Mouse (Mus musculus) embryonic facial prominence, embryonic 15.5 days (tissue): ENCODE measurements around the gene Anks1b. TPM values are rescaled to one million over a fixed set of nuclear protein-coding genes. Genes with fewer than 3 reads are reported as not detected.

Experiments
- ATAC-seq: fragments of 200-750 bp; cut with Nextera tagmentation; 2 replicates; pipeline ENCODE4 v1.8.0; 2017; ENCODE audit warnings: low read depth, moderate TSS enrichment; ENCODE audit not compliant: insufficient number of reproducible peaks, low FRiP score, low TSS enrichment
- H3K27ac ChIP-seq: fragments of 300-500 bp; sonication (generic); replicated peaks from 2 replicates; pipeline ENCODE4 v1.5.1; 2015; ENCODE audit warnings: mild to moderate bottlenecking, inconsistent platforms
- H3K27me3 ChIP-seq: fragments of 300-500 bp; sonication (generic); 2 replicates; pipeline ENCODE4 v1.6.1; 2015; ENCODE audit warnings: inconsistent platforms
- H3K36me3 ChIP-seq: fragments of 300-500 bp; sonication (generic); 2 replicates; pipeline ENCODE4 v1.6.1; 2015; ENCODE audit warnings: mild to moderate bottlenecking, inconsistent platforms
- H3K4me1 ChIP-seq: fragments of 300-500 bp; sonication (generic); 2 replicates; pipeline ENCODE4 v1.6.1; 2015; ENCODE audit warnings: inconsistent platforms
- H3K4me2 ChIP-seq: fragments of 300-500 bp; sonication (generic); replicated peaks from 2 replicates; pipeline ENCODE4 v1.6.1; 2015; ENCODE audit warnings: mild to moderate bottlenecking, inconsistent platforms
- H3K4me3 ChIP-seq: fragments of 300-500 bp; sonication (generic); replicated peaks from 2 replicates; pipeline ENCODE4 v1.5.1; 2015; ENCODE audit warnings: mild to moderate bottlenecking, inconsistent platforms
- H3K9ac ChIP-seq: fragments of 300-500 bp; sonication (generic); 2 replicates; pipeline ENCODE4 v1.6.1; 2015; ENCODE audit warnings: inconsistent platforms
- H3K9me3 ChIP-seq: fragments of 300-500 bp; sonication (generic); replicated peaks from 2 replicates; pipeline ENCODE4 v1.6.1; 2016; ENCODE audit warnings: inconsistent platforms
- WGBS: fragments of 180-500 bp; shearing (Covaris S2); methylation state at CpG from one replicate; pipeline ENCODE4 v1.1.7; 2015; 5-methylcytosine and 5-hydroxymethylcytosine counted together
- polyA plus RNA-seq: library from polyadenylated mRNA; unstranded; fragments of >200 nt; fragmentation: Nextera tagmentation; extraction: Ambion mirVana; gene quantifications from 2 replicates; pipeline ENCODE4 v1.2.1, GENCODE M21; 2015

Anks1b gene
- polyA plus RNA-seq, 1 experiment from 2014 or later, result 2.0 TPM

DNA sequence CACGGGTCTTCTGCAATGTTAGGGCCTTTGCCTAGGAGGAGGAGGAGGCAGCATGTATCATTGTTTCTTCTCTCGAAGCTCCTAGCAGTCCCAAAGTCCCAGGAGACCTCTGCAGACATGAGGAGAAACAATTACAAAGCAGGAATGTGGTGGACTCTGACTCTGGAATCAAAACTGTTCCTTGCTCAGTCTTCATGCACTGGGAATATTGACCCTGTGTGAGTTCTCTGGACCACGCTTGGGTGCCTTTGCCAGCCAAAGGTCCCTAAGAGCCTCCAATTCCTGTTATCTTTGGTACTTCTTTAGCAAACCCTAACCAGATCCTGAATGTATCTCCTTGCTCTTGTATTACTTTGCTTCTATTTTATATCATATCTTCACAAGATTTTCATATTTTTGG, 1000.9 kb downstream of the Anks1b start:
- Histone ChIP-seq H3K27ac (no peak overlapping the region), H3K4me1 (no peaks in the 10 kb centered on the region), H3K27me3 (no peaks in the 10 kb centered on the region), H3K4me3 (no peak overlapping the region), H3K9me3 (no peaks in the 10 kb centered on the region), H3K9ac (no peak overlapping the region), H3K4me2 (no peak overlapping the region), H3K36me3 (no peaks in the 10 kb centered on the region)
- ATAC-seq, result no peak
- WGBS, result 63% methylated on average over 3 of the region's 3 CpGs

DNA sequence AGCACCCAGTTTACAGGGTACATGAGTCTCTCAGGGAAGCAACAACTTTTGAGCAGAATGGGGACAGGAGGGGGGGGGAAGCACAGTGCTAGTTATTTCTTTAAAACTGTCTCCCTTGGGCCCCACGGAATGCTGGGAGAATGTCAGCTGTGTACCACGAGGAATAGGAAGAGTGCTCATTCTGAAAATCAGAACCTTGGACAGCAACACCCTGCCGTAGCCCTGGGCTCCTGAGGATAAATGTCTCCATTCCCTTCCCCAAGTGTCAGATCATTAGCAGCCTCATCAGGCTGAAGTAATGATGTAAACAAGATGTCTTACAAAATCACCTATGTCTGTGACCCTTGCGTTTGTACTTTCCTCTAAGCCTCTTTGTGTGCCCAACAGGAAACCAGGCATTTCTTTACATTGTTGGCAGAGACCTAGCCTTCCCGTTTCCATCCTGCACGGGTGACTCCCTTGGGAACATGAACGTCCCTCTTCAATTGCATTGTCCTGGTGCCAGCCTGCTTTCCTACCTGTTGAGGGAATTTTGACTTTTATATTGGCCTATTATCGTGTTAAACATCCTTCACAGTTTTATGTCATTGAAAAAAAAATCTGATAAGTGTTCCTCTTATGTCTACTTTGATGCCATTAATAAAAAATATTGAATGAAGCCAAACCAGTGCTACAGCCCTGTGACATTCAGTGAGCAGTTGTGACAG, 1007.7 kb downstream of the Anks1b start:
- Histone ChIP-seq H3K9ac (no peak overlapping the region), H3K4me1 (no peaks in the 10 kb centered on the region), H3K9me3 (no peaks in the 10 kb centered on the region), H3K36me3 (no peaks in the 10 kb centered on the region), H3K27me3 (no peaks in the 10 kb centered on the region), H3K4me3 (no peak overlapping the region), H3K4me2 (no peak overlapping the region), H3K27ac (no peak overlapping the region)
- 29% methylated on average over 8 of the region's 8 CpGs for WGBS
- no peak for ATAC-seq

GRCm38 (mm10) chr10:90889566-90889965, 1016.3 kb downstream of the Anks1b start:
- ATAC-seq, result no peak
- H3K27ac ChIP-seq, result no peak overlapping the region
- 64% methylated on average over 5 of the region's 5 CpGs for WGBS
- no peak overlapping the region for H3K9ac ChIP-seq
- no peak overlapping the region for H3K4me3 ChIP-seq
- H3K9me3 ChIP-seq, result no peaks in the 10 kb centered on the region
- H3K36me3 ChIP-seq, result no peaks in the 10 kb centered on the region
- H3K27me3 ChIP-seq, result no peaks in the 10 kb centered on the region
- no peaks in the 10 kb centered on the region for H3K4me1 ChIP-seq
- no peak overlapping the region for H3K4me2 ChIP-seq

GRCm38 (mm10) chr10:90892728-90893127, 1019.4 kb downstream of the Anks1b start:
- H3K27me3 ChIP-seq, result no peaks in the 10 kb centered on the region
- H3K4me3 ChIP-seq, result no peak overlapping the region
- no peaks in the 10 kb centered on the region for H3K9me3 ChIP-seq
- WGBS, result 80% methylated on average over 11 of the region's 11 CpGs
- no peak overlapping the region for H3K27ac ChIP-seq
- H3K36me3 ChIP-seq, result no peaks in the 10 kb centered on the region
- no peaks in the 10 kb centered on the region for H3K4me1 ChIP-seq
- H3K9ac ChIP-seq, result no peak overlapping the region
- no peak for ATAC-seq
- H3K4me2 ChIP-seq, result no peak overlapping the region

GRCm38 (mm10) chr10:90897894-90898293, 1024.6 kb downstream of the Anks1b start:
- Histone ChIP-seq H3K36me3 (no peaks in the 10 kb centered on the region), H3K4me3 (no peak overlapping the region), H3K9ac (no peak overlapping the region), H3K9me3 (no peaks in the 10 kb centered on the region), H3K4me1 (no peaks in the 10 kb centered on the region), H3K27ac (no peak overlapping the region), H3K27me3 (no peaks in the 10 kb centered on the region), H3K4me2 (no peak overlapping the region)
- WGBS, result 57% methylated on average over 3 of the region's 3 CpGs
- ATAC-seq, result no peak

GRCm38 (mm10) chr10:90904185-90904584, 1030.9 kb downstream of the Anks1b start:
- no peak for ATAC-seq

DNA sequence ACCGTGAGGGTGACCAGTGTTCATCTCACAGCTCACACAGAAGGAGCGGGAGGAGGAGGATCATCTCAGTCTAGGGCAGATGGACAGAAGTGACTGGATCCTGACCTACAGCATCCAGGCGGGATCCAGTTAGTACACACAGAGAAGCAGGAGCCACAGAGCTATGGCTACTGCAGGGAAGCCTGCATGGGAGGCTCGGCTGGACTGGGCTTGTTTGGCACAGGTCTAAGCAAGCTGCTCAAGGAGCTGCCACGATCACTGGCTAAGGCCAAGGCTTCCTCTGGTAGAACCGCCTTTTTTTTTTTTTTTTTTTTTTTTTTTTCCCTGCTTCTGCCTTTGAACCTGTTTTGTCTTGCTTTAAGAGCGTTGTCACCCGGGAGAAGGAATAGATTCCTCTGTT, 1034.1 kb downstream of the Anks1b start:
- WGBS, result 67% methylated on average over 8 of the region's 8 CpGs
- Histone ChIP-seq H3K27ac (no peak overlapping the region), H3K27me3 (no peaks in the 10 kb centered on the region), H3K4me3 (no peak overlapping the region), H3K9ac (no peak overlapping the region), H3K4me2 (no peak overlapping the region), H3K36me3 (no peaks in the 10 kb centered on the region), H3K4me1 (no peaks in the 10 kb centered on the region), H3K9me3 (no peaks in the 10 kb centered on the region)
- no peak for ATAC-seq

More at GRCm38 (mm10) chr10:90904185-90904584, 1030.9 kb downstream of the Anks1b start:
- Histone ChIP-seq H3K9me3 (no peaks in the 10 kb centered on the region), H3K4me1 (no peaks in the 10 kb centered on the region), H3K4me2 (no peak overlapping the region), H3K36me3 (no peaks in the 10 kb centered on the region), H3K9ac (no peak overlapping the region), H3K4me3 (no peak overlapping the region), H3K27me3 (no peaks in the 10 kb centered on the region), H3K27ac (no peak overlapping the region)

GRCm38 (mm10) chr10:90923476-90923875, 1050.2 kb downstream of the Anks1b start:
- 83% methylated on average over 7 of the region's 7 CpGs for WGBS
- ATAC-seq, result no peak
- no peaks in the 10 kb centered on the region for H3K9me3 ChIP-seq
- H3K36me3 ChIP-seq, result no peaks in the 10 kb centered on the region
- H3K4me3 ChIP-seq, result no peak overlapping the region
- H3K27me3 ChIP-seq, result no peaks in the 10 kb centered on the region
- no peaks in the 10 kb centered on the region for H3K4me1 ChIP-seq
- no peak overlapping the region for H3K9ac ChIP-seq
- no peak overlapping the region for H3K4me2 ChIP-seq
- no peak overlapping the region for H3K27ac ChIP-seq

DNA sequence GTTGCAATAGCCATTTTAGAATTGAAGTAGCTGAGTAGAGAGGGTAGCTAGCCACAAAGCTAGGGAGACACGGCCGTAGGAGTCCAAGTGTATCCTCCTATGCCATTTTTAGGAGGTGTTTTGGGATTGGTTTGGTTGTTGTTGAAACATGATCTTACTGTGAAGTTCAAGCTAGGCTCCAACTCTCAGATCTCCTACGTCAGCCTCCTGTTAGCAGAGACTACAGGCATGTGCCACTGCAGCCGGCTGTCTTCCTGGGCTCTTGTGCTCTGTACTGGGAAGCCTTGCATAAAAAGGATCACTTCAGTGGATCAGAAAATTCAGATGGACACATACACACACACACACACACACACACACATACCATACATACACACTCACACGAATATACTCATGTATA, 1059.8 kb downstream of the Anks1b start:
- WGBS, result 43% methylated on average over 5 of the region's 5 CpGs
- no peak overlapping the region for H3K4me2 ChIP-seq
- H3K27ac ChIP-seq, result no peak overlapping the region
- H3K9me3 ChIP-seq, result no peaks in the 10 kb centered on the region
- no peak overlapping the region for H3K9ac ChIP-seq
- no peaks in the 10 kb centered on the region for H3K27me3 ChIP-seq
- H3K4me3 ChIP-seq, result no peak overlapping the region
- no peak for ATAC-seq
- no peaks in the 10 kb centered on the region for H3K36me3 ChIP-seq
- no peaks in the 10 kb centered on the region for H3K4me1 ChIP-seq

DNA sequence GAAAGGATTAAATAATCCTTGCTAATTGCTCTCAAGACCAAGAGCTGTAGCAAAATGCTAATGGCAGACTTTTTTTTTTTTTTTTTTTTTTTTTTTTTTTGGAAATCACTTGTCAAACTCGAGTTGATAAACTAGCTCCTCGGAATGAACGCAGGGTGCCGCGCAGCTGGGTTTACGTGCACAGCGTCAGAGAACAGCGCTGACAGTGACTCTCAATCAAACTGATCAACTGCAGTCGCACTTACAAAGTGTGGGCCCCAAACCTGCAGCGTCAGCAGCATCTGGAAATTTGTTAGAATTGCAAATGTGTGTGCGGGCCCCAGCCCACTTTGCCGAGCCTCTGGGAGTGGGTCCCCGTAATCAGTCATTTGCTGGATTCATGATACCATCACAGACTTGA, 1061.4 kb downstream of the Anks1b start:
- ATAC-seq, result no peak

GRCm38 (mm10) chr10:90937721-90938460, 1064.6 kb downstream of the Anks1b start:
- no peak overlapping the region for H3K4me3 ChIP-seq
- no peak overlapping the region for H3K4me2 ChIP-seq
- H3K9ac ChIP-seq, result no peak overlapping the region
- H3K9me3 ChIP-seq, result no peaks in the 10 kb centered on the region
- ATAC-seq, result no peak
- H3K36me3 ChIP-seq, result no peaks in the 10 kb centered on the region
- H3K27ac ChIP-seq, result no peak overlapping the region
- H3K4me1 ChIP-seq, result no peaks in the 10 kb centered on the region
- no peaks in the 10 kb centered on the region for H3K27me3 ChIP-seq
- 82% methylated on average over 5 of the region's 5 CpGs for WGBS

More for the DNA sequence above, 1061.4 kb downstream of the Anks1b start:
- H3K27ac ChIP-seq, result no peak overlapping the region
- WGBS, result 63% methylated on average over 13 of the region's 13 CpGs
- no peak overlapping the region for H3K9ac ChIP-seq
- H3K4me1 ChIP-seq, result no peaks in the 10 kb centered on the region
- no peaks in the 10 kb centered on the region for H3K36me3 ChIP-seq
- no peaks in the 10 kb centered on the region for H3K9me3 ChIP-seq
- no peak overlapping the region for H3K4me2 ChIP-seq
- H3K27me3 ChIP-seq, result no peaks in the 10 kb centered on the region
- H3K4me3 ChIP-seq, result no peak overlapping the region
